Mouse (Mus musculus) stomach, embryonic 15.5 days (tissue): Measurements from ENCODE around the gene Epb41. TPM values are rescaled to one million over a fixed set of nuclear protein-coding genes. Genes with fewer than 3 reads are reported as not detected.

Experiments used
- ATAC-seq: fragments of 200-750 bp; cut with Nextera tagmentation; 2 replicates; pipeline ENCODE4 v1.8.0; 2017; ENCODE audit warnings: low read depth, moderate number of reproducible peaks, moderate TSS enrichment; ENCODE audit not compliant: insufficient read depth, low FRiP score
- H3K27ac ChIP-seq: fragments of 300-500 bp; sonication (generic); 2 replicates; pipeline ENCODE4 v1.5.1; 2015; ENCODE audit warnings: mild to moderate bottlenecking, inconsistent platforms
- H3K27me3 ChIP-seq: fragments of 300-500 bp; sonication (generic); replicated peaks from 2 replicates; pipeline ENCODE4 v1.6.1; 2015; ENCODE audit warnings: inconsistent platforms
- H3K36me3 ChIP-seq: fragments of 300-500 bp; sonication (generic); 2 replicates; pipeline ENCODE4 v1.6.1; 2015; ENCODE audit warnings: inconsistent platforms
- H3K4me1 ChIP-seq: fragments of 300-500 bp; sonication (generic); 2 replicates; pipeline ENCODE4 v1.6.1; 2015; ENCODE audit warnings: inconsistent platforms
- H3K4me2 ChIP-seq: fragments of 300-500 bp; sonication (generic); 2 replicates; pipeline ENCODE4 v1.6.1; 2015; ENCODE audit warnings: mild to moderate bottlenecking, inconsistent platforms
- H3K4me3 ChIP-seq: fragments of 300-500 bp; sonication (generic); replicated peaks from 2 replicates; pipeline ENCODE4 v1.5.1; 2015; ENCODE audit warnings: inconsistent platforms
- H3K9ac ChIP-seq: fragments of 300-500 bp; sonication (generic); 2 replicates; pipeline ENCODE4 v1.6.1; 2015; ENCODE audit warnings: inconsistent platforms
- H3K9me3 ChIP-seq: fragments of 300-500 bp; sonication (generic); 2 replicates; pipeline ENCODE4 v1.6.1; 2016; ENCODE audit warnings: inconsistent platforms
- WGBS: fragments of 180-500 bp; shearing (Covaris S2); methylation state at CpG from one replicate; pipeline ENCODE4 v1.1.7; 2015; 5-methylcytosine and 5-hydroxymethylcytosine counted together
- polyA plus RNA-seq: library from polyadenylated mRNA; unstranded; fragments of >200 nt; fragmentation: Nextera tagmentation; extraction: Ambion mirVana; gene quantifications from 2 replicates; pipeline ENCODE4 v1.2.1, GENCODE M21; 2015

The Epb41 gene
- polyA plus RNA-seq, 1 experiment from 2014 or later = 57.8 TPM

- H3K9me3 ChIP-seq = no peaks in the 10 kb centered on the region
- H3K4me1 ChIP-seq = no peaks in the 10 kb centered on the region
- no peak overlapping the region for H3K4me2 ChIP-seq
- H3K9ac ChIP-seq = no peak overlapping the region
- no peak for ATAC-seq
- no peak overlapping the region for H3K27ac ChIP-seq
- 56% methylated on average over 4 of the region's 4 CpGs for WGBS
- no peaks in the 10 kb centered on the region for H3K36me3 ChIP-seq
- H3K4me3 ChIP-seq = no peak overlapping the region
- H3K27me3 ChIP-seq = no peaks in the 10 kb centered on the region
Measured at GRCm38 (mm10) chr4:132018547-132018946, 56.6 kb downstream of the Epb41 start.

- Histone ChIP-seq H3K27ac (no peak overlapping the region), H3K9me3 (no peaks in the 10 kb centered on the region), H3K27me3 (no peaks in the 10 kb centered on the region), H3K4me3 (no peak overlapping the region), H3K36me3 (no peaks in the 10 kb centered on the region), H3K9ac (no peak overlapping the region), H3K4me2 (no peak overlapping the region), H3K4me1 (no peaks in the 10 kb centered on the region)
- no peak for ATAC-seq
- 72% methylated on average over 3 of the region's 3 CpGs for WGBS
Measured at GRCm38 (mm10) chr4:132015374-132015773, 59.7 kb downstream of the Epb41 start.

- Histone ChIP-seq H3K36me3 (no peaks in the 10 kb centered on the region), H3K9ac (no peak overlapping the region), H3K4me3 (no peak overlapping the region), H3K27ac (no peak overlapping the region), H3K9me3 (no peaks in the 10 kb centered on the region), H3K4me2 (no peak overlapping the region), H3K4me1 (no peaks in the 10 kb centered on the region), H3K27me3 (no peaks in the 10 kb centered on the region)
- no peak for ATAC-seq
- WGBS = 91% methylated on average over 3 of the region's 3 CpGs
Measured at GRCm38 (mm10) chr4:132011619-132012018, 63.5 kb downstream of the Epb41 start.

GRCm38 (mm10) chr4:132010416-132010815, 64.7 kb downstream of the Epb41 start:
- Histone ChIP-seq H3K36me3 (no peaks in the 10 kb centered on the region), H3K4me2 (no peak overlapping the region), H3K4me3 (no peak overlapping the region), H3K9ac (no peak overlapping the region), H3K9me3 (no peaks in the 10 kb centered on the region), H3K27me3 (no peaks in the 10 kb centered on the region), H3K4me1 (no peaks in the 10 kb centered on the region), H3K27ac (no peak overlapping the region)
- no peak for ATAC-seq
- WGBS = 84% methylated on average over 8 of the region's 8 CpGs

- H3K36me3 ChIP-seq = no peaks in the 10 kb centered on the region
- H3K9ac ChIP-seq = no peak overlapping the region
- no peaks in the 10 kb centered on the region for H3K27me3 ChIP-seq
- H3K4me2 ChIP-seq = no peak overlapping the region
- no peak overlapping the region for H3K27ac ChIP-seq
- no peak for ATAC-seq
- WGBS = 76% methylated on average over 5 of the region's 5 CpGs
- no peak overlapping the region for H3K4me3 ChIP-seq
- H3K9me3 ChIP-seq = no peaks in the 10 kb centered on the region
- H3K4me1 ChIP-seq = no peaks in the 10 kb centered on the region
Measured at GRCm38 (mm10) chr4:132008191-132008590, 66.9 kb downstream of the Epb41 start.

GRCm38 (mm10) chr4:132007123-132007522, 68.0 kb downstream of the Epb41 start:
- 84% methylated on average over 7 of the region's 7 CpGs for WGBS
- H3K36me3 ChIP-seq = 0 out of 2 replicates have a peak, but pooled peaks cover 4% of the 10 kb centered on the region
- H3K27ac ChIP-seq = no peak overlapping the region
- H3K4me1 ChIP-seq = no peaks in the 10 kb centered on the region
- H3K9me3 ChIP-seq = no peaks in the 10 kb centered on the region
- no peak overlapping the region for H3K4me2 ChIP-seq
- no peak overlapping the region for H3K9ac ChIP-seq
- no peaks in the 10 kb centered on the region for H3K27me3 ChIP-seq
- no peak for ATAC-seq
- no peak overlapping the region for H3K4me3 ChIP-seq

- Histone ChIP-seq H3K9ac (no peak overlapping the region), H3K9me3 (no peaks in the 10 kb centered on the region), H3K4me2 (no peak overlapping the region), H3K4me1 (no peaks in the 10 kb centered on the region), H3K27me3 (no peaks in the 10 kb centered on the region), H3K4me3 (no peak overlapping the region), H3K36me3 (0 out of 2 replicates have a peak, but pooled peaks cover 11% of the 10 kb centered on the region), H3K27ac (no peak overlapping the region)
- no peak for ATAC-seq
- WGBS = 92% methylated on average over 7 of the region's 7 CpGs
Measured at GRCm38 (mm10) chr4:131998641-131999040, 76.5 kb downstream of the Epb41 start.

GRCm38 (mm10) chr4:131997476-131997875, 77.6 kb downstream of the Epb41 start:
- WGBS = 81% methylated on average over 5 of the region's 5 CpGs
- Histone ChIP-seq H3K36me3 (0 out of 2 replicates have a peak, but pooled peaks cover 7% of the 10 kb centered on the region), H3K4me1 (no peaks in the 10 kb centered on the region), H3K27ac (no peak overlapping the region), H3K9me3 (no peaks in the 10 kb centered on the region), H3K9ac (no peak overlapping the region), H3K4me3 (no peak overlapping the region), H3K27me3 (no peaks in the 10 kb centered on the region), H3K4me2 (no peak overlapping the region)
- no peak for ATAC-seq

GRCm38 (mm10) chr4:131996985-131997384, 78.1 kb downstream of the Epb41 start:
- no peaks in the 10 kb centered on the region for H3K27me3 ChIP-seq
- 0 out of 2 replicates have a peak, but pooled peaks cover 7% of the 10 kb centered on the region for H3K36me3 ChIP-seq
- H3K9me3 ChIP-seq = no peaks in the 10 kb centered on the region
- H3K4me3 ChIP-seq = no peak overlapping the region
- no peak overlapping the region for H3K4me2 ChIP-seq
- 65% methylated on average over 5 of the region's 5 CpGs for WGBS
- ATAC-seq = no peak
- no peaks in the 10 kb centered on the region for H3K4me1 ChIP-seq
- H3K27ac ChIP-seq = no peak overlapping the region
- no peak overlapping the region for H3K9ac ChIP-seq

GRCm38 (mm10) chr4:131993792-131994191, 81.3 kb downstream of the Epb41 start:
- 0 out of 2 replicates have a peak, but pooled peaks cover 3% of the 10 kb centered on the region for H3K36me3 ChIP-seq
- no peaks in the 10 kb centered on the region for H3K27me3 ChIP-seq
- ATAC-seq = no peak

GRCm38 (mm10) chr4:131982881-131983538, 92.1 kb downstream of the Epb41 start:
- Histone ChIP-seq H3K4me3 (no peak overlapping the region), H3K9ac (no peak overlapping the region), H3K27ac (no peak overlapping the region), H3K9me3 (no peaks in the 10 kb centered on the region), H3K36me3 (0 out of 2 replicates have a peak, but pooled peaks cover 12% of the 10 kb centered on the region), H3K4me1 (no peaks in the 10 kb centered on the region), H3K27me3 (no peaks in the 10 kb centered on the region), H3K4me2 (no peak overlapping the region)
- ATAC-seq = no peak
- 55% methylated on average over 4 of the region's 4 CpGs for WGBS

More at GRCm38 (mm10) chr4:131993792-131994191, 81.3 kb downstream of the Epb41 start:
- Histone ChIP-seq H3K4me1 (no peaks in the 10 kb centered on the region), H3K9me3 (no peaks in the 10 kb centered on the region), H3K9ac (no peak overlapping the region), H3K4me2 (no peak overlapping the region), H3K27ac (no peak overlapping the region), H3K4me3 (no peak overlapping the region)
- 80% methylated on average over 3 of the region's 3 CpGs for WGBS

GRCm38 (mm10) chr4:131981755-131982154, 93.4 kb downstream of the Epb41 start:
- no peaks in the 10 kb centered on the region for H3K9me3 ChIP-seq
- H3K9ac ChIP-seq = no peak overlapping the region
- H3K27me3 ChIP-seq = no peaks in the 10 kb centered on the region
- H3K36me3 ChIP-seq = 0 out of 2 replicates have a peak, but pooled peaks cover 12% of the 10 kb centered on the region
- H3K4me2 ChIP-seq = no peak overlapping the region
- H3K4me3 ChIP-seq = no peak overlapping the region
- H3K4me1 ChIP-seq = no peaks in the 10 kb centered on the region
- no peak for ATAC-seq
- no peak overlapping the region for H3K27ac ChIP-seq
